Mouse (Mus musculus) testis, adult 2 months (tissue): ENCODE data around the gene Ccdc184.

Experiments used
- CTCF ChIP-seq: fragments of 200-500 bp; IDR thresholded peaks from 2 replicates; pipeline ENCODE4 v1.5.1; 2012; ENCODE audit warnings: low read depth, mild to moderate bottlenecking, inconsistent platforms, low read length, moderate library complexity; ENCODE audit not compliant: control insufficient read depth, insufficient read depth, insufficient replicate concordance
- POLR2A ChIP-seq: fragments of 200-500 bp; IDR thresholded peaks from 2 replicates; pipeline ENCODE4 v1.6.1; 2012; ENCODE audit warnings: low read depth, mild to moderate bottlenecking, inconsistent platforms, low read length, moderate library complexity; ENCODE audit not compliant: control insufficient read depth

DNA sequence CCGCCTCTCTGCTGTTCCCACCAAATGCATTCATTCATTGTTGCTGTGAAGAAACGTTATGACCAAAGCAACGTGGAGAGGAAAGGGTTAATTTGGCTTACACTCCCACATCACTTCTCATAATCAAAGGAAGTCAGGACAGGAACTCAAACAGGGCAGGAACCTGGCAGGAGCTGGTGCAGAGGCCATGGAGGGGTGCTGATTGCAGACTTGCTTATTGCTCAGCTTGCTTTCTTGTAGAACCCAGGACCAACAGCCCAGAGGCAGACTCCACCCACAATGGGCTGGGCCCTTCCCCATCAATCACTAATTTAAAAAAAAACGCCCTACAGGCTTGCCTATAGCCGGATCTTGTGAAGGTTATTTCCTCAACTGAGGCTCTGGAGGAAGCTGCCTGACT, 47.2 kb downstream of the Ccdc184 start:
- TF ChIP-seq CTCF (no peak), POLR2A (no peak)
